Mouse (Mus musculus) B cell, adult 67 days (primary cell): ENCODE measurements around the gene Sgms1. TPM values are rescaled to one million over a fixed set of nuclear protein-coding genes. Genes with fewer than 3 reads are reported as not detected.

Experiments used
- total RNA-seq, 2 experiments: library from RNA; stranded (reverse); gene quantifications; 4 replicates each; pipeline ENCODE4 v1.2.4; 2023

The Sgms1 gene
- total RNA-seq = 100 to 1,000 TPM; 182 to 210 TPM

DNA sequence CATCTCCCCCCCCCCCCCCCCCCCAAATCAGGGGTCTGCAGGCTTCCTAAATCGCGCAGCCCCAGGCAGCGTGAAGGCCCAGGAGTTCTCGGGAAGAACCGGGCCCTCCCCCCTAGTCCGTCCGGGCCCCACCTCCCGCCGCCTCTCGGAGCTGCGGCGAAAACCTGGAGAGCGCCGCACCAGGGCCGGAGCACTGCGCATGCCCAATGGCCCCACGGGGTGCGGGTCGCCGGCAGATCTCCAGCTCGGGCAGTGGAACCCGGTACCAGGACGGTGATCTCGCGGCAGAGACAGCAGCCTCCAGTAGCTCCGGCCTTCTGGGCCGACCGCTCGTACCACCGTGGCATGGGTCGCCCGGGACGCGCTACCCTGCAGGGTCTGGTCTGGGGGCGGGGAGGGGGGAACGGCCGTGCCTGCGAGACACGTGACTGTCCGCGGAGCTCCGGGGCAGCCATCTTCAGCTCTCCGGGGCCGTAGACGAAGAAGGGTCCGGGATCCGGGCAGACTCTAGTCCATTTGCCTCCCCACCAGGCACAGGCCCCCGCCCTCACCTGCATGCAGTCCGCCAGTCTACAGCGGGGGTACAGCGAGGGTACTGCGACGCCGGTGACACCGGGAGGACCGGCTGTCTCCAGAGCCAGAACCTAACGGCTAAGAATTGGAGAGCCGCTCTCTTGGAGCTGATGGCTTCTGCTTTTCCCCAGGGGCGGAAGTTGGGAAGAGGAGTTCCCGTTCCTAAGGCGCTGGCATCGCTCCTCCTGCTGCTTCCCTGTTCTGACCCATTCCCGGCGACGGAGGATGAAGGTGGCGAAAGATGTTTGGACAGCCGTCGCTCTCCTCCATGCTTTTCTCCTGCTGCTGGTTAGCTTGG, at the start of gene Sgms1:
Gene Sgms1, minus strand, starts transcription at position 714 of the 871 bp plus-strand sequence.

DNA sequence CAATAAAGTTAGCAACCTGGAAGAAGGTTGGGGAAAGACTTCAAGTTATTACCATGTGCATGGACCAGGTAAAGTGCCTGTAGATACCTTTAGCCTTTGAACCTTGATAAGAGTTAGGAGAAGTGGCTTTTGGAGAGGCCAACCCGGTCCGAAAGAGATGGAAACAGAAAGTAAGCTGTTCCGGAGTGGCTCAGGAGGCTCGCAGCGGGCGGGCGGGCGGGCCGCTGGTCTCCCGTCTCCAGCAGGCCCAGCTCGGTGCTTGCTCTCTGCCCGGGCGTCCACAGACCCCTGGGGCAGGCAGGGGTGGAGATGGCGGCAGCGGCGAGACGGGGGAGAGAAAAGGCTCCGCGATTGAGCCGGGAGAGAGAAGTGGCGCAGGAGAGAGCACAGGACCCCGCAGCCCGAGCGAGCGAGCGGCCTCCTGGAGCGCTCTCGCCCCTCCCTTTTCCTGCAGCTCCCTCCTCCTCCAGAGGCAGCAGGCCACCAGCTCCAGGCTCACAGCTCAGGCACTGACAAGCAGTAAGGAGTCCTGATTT, 281.7 kb downstream of the Sgms1 start, which contains the start of gene Asah2:
Gene Asah2, minus strand, starts transcription at position 441 of the 536 bp plus-strand sequence.

Other genes starting within 250 kb of the Sgms1 start
- gene Rpl9-ps6, start 76.9 kb upstream of the Sgms1 start, total RNA-seq = 10 to 100 TPM; 70.2 to 71.4 TPM
- 10 to 100 TPM; 22.0 to 24.5 TPM for gene Minpp1, start 96.1 kb upstream of the Sgms1 start, total RNA-seq
- gene Papss2, start 206.1 kb upstream of the Sgms1 start, total RNA-seq = under 1 TPM in 1 of 2 experiments, not detected in 1; 0.15 TPM